Mouse (Mus musculus) left cerebral cortex, postnatal 14 days (tissue): ENCODE data around the gene Appbp2. TPM values are rescaled to one million over a fixed set of nuclear protein-coding genes. Genes with fewer than 3 reads are reported as not detected.
"Not testable (repeated sequence)": the region's sequence is repeated elsewhere in the genome, so short reads cannot be mapped to it uniquely, and the experiment has no call there.

Source experiments
- DNase-seq, 2 experiments: peaks; one replicate each; pipeline ENCODE4 v3.0.0; 2021 to 2022; ENCODE audit warnings: low spot score in 2 of 2, mixed read lengths in 1 of 2
- intact Hi-C: fragments of 180-260 bp; cut with DNase I; formaldehyde crosslinking; loops from one replicate; pipeline ENCODE4 v1.15.1; 2025
- total RNA-seq, 2 experiments: library from RNA; stranded (reverse); gene quantifications; 2 replicates each; pipeline ENCODE4 v1.2.3; 2021

The Appbp2 gene
- total RNA-seq, 2 experiments from 2014 or later, result 62.9 to 65.2 TPM

- intact Hi-C loops, result no loop called here
- DNase-seq, result no peak
Observed at GRCm38 (mm10) chr11:85175941-85176340, 59.0 kb downstream of the Appbp2 start.

GRCm38 (mm10) chr11:85170833-85171232 lies 64.1 kb downstream of the Appbp2 start:
- intact Hi-C loops, result loop anchor here (5.0 kb wide), 1 partner anchor 91 kb away; no protein-coding TSS in a partner anchor
- DNase-seq, result no peak

- intact Hi-C loops, result loop anchor here (5.0 kb wide), 1 partner anchor 92 kb away; no protein-coding TSS in a partner anchor
- DNase-seq, result peak; percentile 84 to 88
Observed at GRCm38 (mm10) chr11:85170058-85170740, 64.7 kb downstream of the Appbp2 start, which contains the start of gene 1700125H20Rik. Gene 1700125H20Rik, plus strand, starts transcription at chr11:85170404.

DNA sequence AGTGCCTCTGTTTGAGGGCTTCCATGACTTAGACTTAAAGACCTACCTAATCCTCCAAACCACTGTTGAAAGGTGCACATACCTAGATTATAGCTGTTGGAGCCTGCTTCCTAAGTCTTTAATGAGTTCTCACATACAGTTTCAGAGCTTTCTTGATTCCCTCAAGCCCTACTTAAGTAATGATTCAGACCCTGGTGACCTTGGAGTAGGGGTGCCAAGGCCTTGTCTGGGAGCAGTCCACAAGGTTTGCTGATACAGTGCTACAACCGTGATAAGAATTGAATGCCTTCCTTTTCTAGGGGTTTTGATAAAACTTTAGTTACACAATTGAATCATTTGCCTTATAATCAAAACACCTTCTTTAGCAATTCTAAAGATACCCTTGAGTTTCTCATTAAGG lies 67.4 kb downstream of the Appbp2 start:
- intact Hi-C loops, result no loop called here
- DNase-seq, result no peak

- intact Hi-C loops, result no loop called here
Observed at GRCm38 (mm10) chr11:85164371-85164770, 70.6 kb downstream of the Appbp2 start.

DNA sequence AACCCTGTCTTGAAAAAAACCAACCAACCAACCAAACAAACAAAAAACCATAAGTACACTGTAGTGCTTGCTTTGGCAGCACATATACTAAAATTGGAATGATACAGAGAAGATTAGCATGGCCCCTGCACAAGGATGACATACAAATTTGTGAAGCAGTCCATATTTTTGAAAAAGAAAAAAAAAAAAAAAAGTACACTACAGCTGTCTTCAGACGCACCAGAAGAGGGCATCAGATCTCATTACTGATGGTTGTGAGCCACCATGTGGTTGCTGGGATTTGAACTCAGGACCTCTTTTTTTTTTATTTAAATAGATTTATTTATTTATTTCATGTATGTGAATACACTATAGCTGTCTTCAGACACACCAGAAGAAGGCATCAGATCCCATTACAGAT lies 71.9 kb downstream of the Appbp2 start:
- DNase-seq, intact Hi-C loops: not testable (repeated sequence)

More at GRCm38 (mm10) chr11:85164371-85164770, 70.6 kb downstream of the Appbp2 start:
- no peak for DNase-seq

DNA sequence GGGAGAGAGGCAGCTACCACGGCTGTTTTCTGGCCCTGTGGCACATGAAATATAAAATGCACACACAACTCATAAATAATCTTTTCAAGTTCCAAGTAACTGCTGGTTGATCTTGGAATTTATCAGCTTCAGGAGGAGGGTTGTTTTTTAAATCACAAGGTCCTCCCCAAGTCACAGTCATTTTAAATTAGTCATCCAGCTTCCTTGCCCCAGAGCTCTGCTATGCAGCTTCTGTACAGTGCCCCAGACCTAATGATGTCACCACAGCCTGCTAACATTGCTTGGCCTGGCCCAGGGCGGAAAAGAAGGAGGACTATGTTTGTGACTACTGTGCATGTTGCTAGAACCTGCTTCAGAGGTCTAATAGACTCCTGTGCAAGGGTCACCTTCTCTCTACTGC lies 77.6 kb downstream of the Appbp2 start:
- intact Hi-C loops, result no loop called here
- DNase-seq, result no peak

- intact Hi-C loops, result no loop called here
- no peak for DNase-seq
Observed at GRCm38 (mm10) chr11:85152256-85152930, 82.5 kb downstream of the Appbp2 start.

- intact Hi-C loops, result loop anchor here (5.0 kb wide), 1 partner anchor 268 kb away; the partner anchor contains the start of gene Ggnbp2
- DNase-seq, result peak; percentile 97
Observed at GRCm38 (mm10) chr11:85139581-85140540, 95.1 kb downstream of the Appbp2 start, which contains the start of gene Usp32. Gene Usp32, minus strand, starts transcription at chr11:85140161.

- peak; percentile 4 to 12 for DNase-seq
- intact Hi-C loops, result loop anchor here (5.0 kb wide), 1 partner anchor 267 kb away; the partner anchor contains the start of gene Ggnbp2
Observed at GRCm38 (mm10) chr11:85138776-85139474, 96.0 kb downstream of the Appbp2 start.

Other genes with a start within 250 kb of the Appbp2 start
- gene Usp32, start 95.0 kb downstream of the Appbp2 start, total RNA-seq, result 10 to 100 TPM; 92.5 to 99.8 TPM
- not detected for gene 1700125H20Rik, start 64.7 kb downstream of the Appbp2 start, total RNA-seq
- gene Ppm1d, start 76.1 kb upstream of the Appbp2 start, total RNA-seq, result 10 to 100 TPM; 18.1 to 18.9 TPM
- 10 to 100 TPM; 58.3 to 59.5 TPM for gene Bcas3, start 118.0 kb upstream of the Appbp2 start, total RNA-seq